Mouse (Mus musculus): ENCODE data around the gene Slc16a9. TPM values are rescaled to one million over a fixed set of nuclear protein-coding genes. Genes with fewer than 3 reads are reported as not detected.

Slc16a9 gene
- polyA plus RNA-seq, 1 experiment from 2014 or later: 0.47 TPM

DNA sequence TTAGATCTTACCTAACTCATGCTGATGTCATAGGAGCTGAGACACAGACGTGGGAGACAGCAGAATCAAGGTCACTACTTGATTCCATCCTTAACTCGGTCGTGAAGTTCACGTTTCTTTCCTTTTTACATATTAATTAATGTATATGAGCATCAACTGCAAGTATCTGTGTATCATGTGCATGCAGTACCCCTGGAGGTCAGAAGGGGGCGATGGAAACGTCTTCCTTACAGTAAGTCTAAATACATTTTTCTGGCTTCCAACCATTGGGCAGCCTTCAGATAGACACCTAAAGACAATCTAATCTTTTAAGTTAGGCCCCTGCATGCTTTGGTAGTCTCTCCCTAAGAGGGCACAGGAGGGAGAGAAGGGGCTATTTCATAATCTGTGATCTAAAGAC lies 58.3 kb downstream of the Slc16a9 start:
- no peaks in the 10 kb centered on the region for H3K27me3 ChIP-seq (ENCODE audit: control insufficient read depth, insufficient read depth, low read length)
- H3K9ac ChIP-seq (ENCODE audit: low read length): no peak overlapping the region
- ATAC-seq (replicated peaks; ENCODE audit: extremely low read depth, insufficient read depth, low FRiP score): no peak
- no peak overlapping the region for H3K27ac ChIP-seq (ENCODE audit: low read length)
- H3K4me3 ChIP-seq (ENCODE audit: low read length): no peak overlapping the region
- no peak overlapping the region for H3K4me2 ChIP-seq (ENCODE audit: low read depth, low read length)
- H3K9me3 ChIP-seq (replicated peaks; ENCODE audit: control insufficient read depth, low read length): no peaks in the 10 kb centered on the region; the same call in 1 of the 2 replicates
- WGBS: 78% methylated on average over 6 of the region's 6 CpGs
- no peaks in the 10 kb centered on the region for H3K4me1 ChIP-seq (ENCODE audit: control insufficient read depth, insufficient read depth, low read length)
- no peaks in the 10 kb centered on the region for H3K36me3 ChIP-seq (ENCODE audit: control insufficient read depth, insufficient read depth)

DNA sequence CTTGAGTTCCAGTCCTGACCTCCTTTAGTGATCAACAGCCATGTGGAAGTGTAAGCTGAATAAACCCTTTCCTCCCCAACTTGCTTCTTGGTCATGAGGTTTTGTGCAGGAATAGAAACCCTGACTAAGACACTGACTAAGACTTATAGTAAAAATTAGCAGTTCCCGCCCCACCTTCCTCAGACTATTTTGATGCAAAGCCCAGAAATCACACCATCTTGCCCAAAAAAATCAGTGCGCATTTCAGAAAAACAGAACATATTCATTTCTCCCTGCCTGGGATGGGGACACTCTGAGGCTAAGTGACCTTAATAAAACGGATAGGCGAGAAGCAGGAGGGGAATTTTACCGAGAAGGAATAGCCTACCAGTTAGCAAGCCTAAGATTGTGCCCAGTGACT lies 60.8 kb downstream of the Slc16a9 start:
- Histone ChIP-seq H3K9me3 (replicated peaks; ENCODE audit: control insufficient read depth, low read length) (no peaks in the 10 kb centered on the region; the same call in 1 of the 2 replicates), H3K9ac (ENCODE audit: low read length) (no peak overlapping the region), H3K27me3 (ENCODE audit: control insufficient read depth, insufficient read depth, low read length) (no peaks in the 10 kb centered on the region), H3K4me3 (ENCODE audit: low read length) (no peak overlapping the region), H3K36me3 (ENCODE audit: control insufficient read depth, insufficient read depth) (no peaks in the 10 kb centered on the region), H3K27ac (ENCODE audit: low read length) (no peak overlapping the region), H3K4me1 (ENCODE audit: control insufficient read depth, insufficient read depth, low read length) (no peaks in the 10 kb centered on the region), H3K4me2 (ENCODE audit: low read depth, low read length) (no peak overlapping the region)
- 67% methylated on average over 5 of the region's 5 CpGs for WGBS
- ATAC-seq (replicated peaks; ENCODE audit: extremely low read depth, insufficient read depth, low FRiP score): no peak

DNA sequence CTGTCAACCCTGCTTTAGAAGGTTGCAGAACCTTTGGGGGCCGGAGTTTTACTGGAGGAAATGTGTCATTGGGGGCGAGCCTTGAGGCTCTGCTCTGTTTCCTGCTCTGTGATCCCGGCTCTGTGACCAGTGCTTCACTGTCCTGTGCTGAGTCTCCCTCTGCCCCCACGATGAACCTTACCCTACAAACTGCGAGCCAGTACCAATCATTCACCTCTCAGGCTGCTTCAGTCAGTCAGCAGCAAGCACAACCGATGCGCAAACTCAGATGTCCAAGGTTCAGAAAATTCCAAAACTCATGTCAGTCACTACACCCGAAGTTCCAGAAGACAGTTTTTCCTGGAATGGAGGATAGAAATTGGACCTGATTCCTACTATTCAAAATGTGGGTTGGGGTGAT lies 64.5 kb downstream of the Slc16a9 start:
- H3K9me3 ChIP-seq (replicated peaks; ENCODE audit: control insufficient read depth, low read length): no peaks in the 10 kb centered on the region
- WGBS: 83% methylated on average over 8 of the region's 8 CpGs
- H3K27ac ChIP-seq (ENCODE audit: low read length): no peak overlapping the region
- H3K9ac ChIP-seq (ENCODE audit: low read length): no peak overlapping the region
- no peak overlapping the region for H3K4me3 ChIP-seq (ENCODE audit: low read length)
- H3K4me1 ChIP-seq (ENCODE audit: control insufficient read depth, insufficient read depth, low read length): no peaks in the 10 kb centered on the region
- no peaks in the 10 kb centered on the region for H3K27me3 ChIP-seq (ENCODE audit: control insufficient read depth, insufficient read depth, low read length)
- ATAC-seq (replicated peaks; ENCODE audit: extremely low read depth, insufficient read depth, low FRiP score): no peak
- no peaks in the 10 kb centered on the region for H3K36me3 ChIP-seq (ENCODE audit: control insufficient read depth, insufficient read depth)
- no peak overlapping the region for H3K4me2 ChIP-seq (ENCODE audit: low read depth, low read length)

DNA sequence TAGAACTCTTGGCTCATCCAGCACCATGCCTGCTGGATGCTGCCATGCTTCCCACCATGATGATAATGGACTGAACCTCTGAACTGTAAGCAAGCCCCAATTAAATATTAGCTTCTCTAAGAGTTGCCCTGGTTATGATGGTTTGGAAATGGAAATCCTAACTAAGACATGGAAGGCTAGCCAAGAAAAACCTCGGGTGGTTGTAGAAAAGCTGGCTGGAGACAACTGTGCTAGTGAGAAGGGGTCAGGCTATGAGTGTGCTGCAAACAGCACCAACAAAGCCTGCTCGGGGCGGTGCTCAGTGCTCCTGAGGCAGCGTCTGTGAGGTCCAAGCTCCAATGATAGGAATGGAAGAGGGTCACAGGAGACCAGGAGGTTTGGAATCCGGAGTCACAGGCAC lies 65.7 kb downstream of the Slc16a9 start:
- no peaks in the 10 kb centered on the region for H3K36me3 ChIP-seq (ENCODE audit: control insufficient read depth, insufficient read depth)
- H3K27ac ChIP-seq (ENCODE audit: low read length): no peak overlapping the region
- H3K4me1 ChIP-seq (ENCODE audit: control insufficient read depth, insufficient read depth, low read length): no peaks in the 10 kb centered on the region
- no peak overlapping the region for H3K9ac ChIP-seq (ENCODE audit: low read length)
- no peak overlapping the region for H3K4me2 ChIP-seq (ENCODE audit: low read depth, low read length)
- 0 out of 2 replicates have a peak, but pooled peaks cover 2% of the 10 kb centered on the region for H3K27me3 ChIP-seq (ENCODE audit: control insufficient read depth, insufficient read depth, low read length)
- no peak overlapping the region for H3K4me3 ChIP-seq (ENCODE audit: low read length)
- H3K9me3 ChIP-seq (replicated peaks; ENCODE audit: control insufficient read depth, low read length): no peaks in the 10 kb centered on the region
- ATAC-seq (replicated peaks; ENCODE audit: extremely low read depth, insufficient read depth, low FRiP score): no peak
- 78% methylated on average over 5 of the region's 5 CpGs for WGBS

DNA sequence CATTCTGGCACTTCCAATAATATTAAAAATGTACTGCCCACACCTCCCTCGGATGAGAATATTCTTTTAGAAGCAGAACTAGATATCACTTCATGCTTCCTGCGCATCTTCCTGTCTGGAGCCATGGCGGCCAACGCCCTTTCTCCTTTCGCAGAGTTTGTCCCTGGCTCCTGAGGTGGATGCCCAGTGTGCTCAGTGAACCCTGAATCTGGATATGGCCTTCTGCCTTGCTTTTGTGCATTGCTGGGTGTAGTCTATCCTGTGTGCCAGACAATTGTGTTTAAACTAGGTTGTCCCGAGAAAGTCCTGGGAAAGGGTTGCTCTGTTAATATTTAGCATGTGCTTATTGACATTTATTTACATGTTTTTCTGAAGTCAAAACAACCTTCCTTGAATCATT lies 71.0 kb downstream of the Slc16a9 start:
- H3K4me3 ChIP-seq (ENCODE audit: low read length): no peak overlapping the region
- H3K4me1 ChIP-seq (ENCODE audit: control insufficient read depth, insufficient read depth, low read length): no peaks in the 10 kb centered on the region
- no peaks in the 10 kb centered on the region for H3K36me3 ChIP-seq (ENCODE audit: control insufficient read depth, insufficient read depth)
- H3K4me2 ChIP-seq (ENCODE audit: low read depth, low read length): no peak overlapping the region
- 88% methylated on average over 6 of the region's 6 CpGs for whole genome bisulfite sequencing
- H3K27me3 ChIP-seq (ENCODE audit: control insufficient read depth, insufficient read depth, low read length): 0 out of 2 replicates have a peak, but pooled peaks cover 2% of the 10 kb centered on the region
- ATAC-seq (replicated peaks; ENCODE audit: extremely low read depth, insufficient read depth, low FRiP score): no peak
- no peak overlapping the region for H3K27ac ChIP-seq (ENCODE audit: low read length)
- no peak overlapping the region for H3K9ac ChIP-seq (ENCODE audit: low read length)
- no peaks in the 10 kb centered on the region for H3K9me3 ChIP-seq (replicated peaks; ENCODE audit: control insufficient read depth, low read length)

DNA sequence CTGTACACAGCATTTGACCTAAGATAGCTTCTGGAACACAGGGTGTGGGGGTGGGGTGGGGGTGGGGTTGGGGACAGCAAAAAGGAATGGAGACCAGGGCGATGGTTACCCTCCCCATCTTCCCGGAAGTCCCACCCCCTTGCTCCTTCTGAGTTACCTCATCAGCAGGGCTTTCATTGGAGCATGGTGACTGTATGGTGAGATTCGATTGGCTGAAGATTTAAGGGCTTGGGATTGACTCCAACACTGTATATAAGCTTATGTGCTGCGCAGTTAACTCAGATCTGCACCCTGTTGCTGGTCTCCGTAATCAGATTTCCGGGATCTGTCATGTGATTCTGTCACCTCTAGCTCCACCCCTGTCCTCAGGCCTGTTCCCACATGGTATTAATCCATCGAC lies 72.0 kb downstream of the Slc16a9 start:
- no peak for ATAC-seq (replicated peaks; ENCODE audit: extremely low read depth, insufficient read depth, low FRiP score)
- Histone ChIP-seq H3K9ac (ENCODE audit: low read length) (no peak overlapping the region), H3K9me3 (replicated peaks; ENCODE audit: control insufficient read depth, low read length) (no peaks in the 10 kb centered on the region), H3K27me3 (ENCODE audit: control insufficient read depth, insufficient read depth, low read length) (0 out of 2 replicates have a peak, but pooled peaks cover 2% of the 10 kb centered on the region), H3K4me1 (ENCODE audit: control insufficient read depth, insufficient read depth, low read length) (no peaks in the 10 kb centered on the region), H3K27ac (ENCODE audit: low read length) (no peak overlapping the region), H3K4me2 (ENCODE audit: low read depth, low read length) (no peak overlapping the region), H3K36me3 (ENCODE audit: control insufficient read depth, insufficient read depth) (no peaks in the 10 kb centered on the region), H3K4me3 (ENCODE audit: low read length) (no peak overlapping the region)
- 75% methylated on average over 7 of the region's 7 CpGs for WGBS

DNA sequence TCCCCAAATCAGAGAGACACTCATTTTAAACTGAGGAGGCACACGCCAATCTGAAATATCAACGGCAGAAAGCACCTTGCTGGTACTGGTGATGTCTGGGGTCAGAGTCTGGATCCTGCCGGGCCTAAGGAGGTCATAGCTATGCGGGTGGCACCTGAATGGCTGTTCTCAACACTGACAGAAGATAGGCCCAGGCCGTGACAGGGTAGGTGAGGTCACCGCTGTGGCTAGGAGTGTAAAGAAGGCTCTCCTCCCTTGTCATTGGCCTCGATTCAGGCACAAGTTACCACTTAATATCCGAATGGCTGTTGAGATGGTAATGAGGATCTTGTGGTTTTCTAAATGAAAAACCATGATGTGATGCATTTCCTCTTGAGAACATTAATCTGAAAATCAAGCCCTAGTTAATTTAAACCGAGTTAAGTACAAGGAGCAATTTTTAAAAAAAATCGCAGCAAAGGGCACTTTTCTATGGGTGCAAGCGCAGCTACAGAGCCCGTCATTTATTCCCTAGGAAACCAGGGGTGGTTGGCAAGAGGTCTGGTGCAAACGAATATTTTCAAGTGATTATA lies 72.6 kb downstream of the Slc16a9 start:
- Histone ChIP-seq H3K9ac (ENCODE audit: low read length) (no peak overlapping the region), H3K4me2 (ENCODE audit: low read depth, low read length) (no peak overlapping the region), H3K36me3 (ENCODE audit: control insufficient read depth, insufficient read depth) (no peaks in the 10 kb centered on the region), H3K4me1 (ENCODE audit: control insufficient read depth, insufficient read depth, low read length) (no peaks in the 10 kb centered on the region), H3K27ac (ENCODE audit: low read length) (no peak overlapping the region), H3K4me3 (ENCODE audit: low read length) (no peak overlapping the region), H3K9me3 (replicated peaks; ENCODE audit: control insufficient read depth, low read length) (no peaks in the 10 kb centered on the region), H3K27me3 (ENCODE audit: control insufficient read depth, insufficient read depth, low read length) (0 out of 2 replicates have a peak, but pooled peaks cover 2% of the 10 kb centered on the region)
- ATAC-seq (replicated peaks; ENCODE audit: extremely low read depth, insufficient read depth, low FRiP score): no peak
- 76% methylated on average over 13 of the region's 13 CpGs for WGBS

DNA sequence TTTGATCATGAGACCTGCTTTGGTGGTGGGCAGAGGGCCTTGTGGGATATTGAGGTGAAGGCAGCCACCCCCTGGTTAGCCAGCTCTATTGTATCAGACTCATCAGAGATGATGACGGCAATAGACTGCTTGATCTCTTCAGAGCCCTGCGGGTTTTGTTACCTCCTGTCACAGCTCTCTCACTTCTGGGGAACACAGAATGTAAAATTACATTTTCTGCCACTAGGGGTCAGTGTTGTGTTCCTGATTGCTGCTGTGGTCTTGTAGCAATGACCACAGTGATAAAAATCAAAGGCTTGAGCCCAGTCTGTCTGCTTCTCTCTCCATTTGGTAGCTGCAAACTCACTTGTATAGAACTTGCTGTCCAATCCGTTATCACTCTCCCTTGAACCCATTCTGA lies 73.7 kb downstream of the Slc16a9 start:
- Histone ChIP-seq H3K9ac (ENCODE audit: low read length) (no peak overlapping the region), H3K4me1 (ENCODE audit: control insufficient read depth, insufficient read depth, low read length) (no peaks in the 10 kb centered on the region), H3K4me2 (ENCODE audit: low read depth, low read length) (no peak overlapping the region), H3K27ac (ENCODE audit: low read length) (no peak overlapping the region), H3K36me3 (ENCODE audit: control insufficient read depth, insufficient read depth) (no peaks in the 10 kb centered on the region), H3K27me3 (ENCODE audit: control insufficient read depth, insufficient read depth, low read length) (0 out of 2 replicates have a peak, but pooled peaks cover 2% of the 10 kb centered on the region), H3K4me3 (ENCODE audit: low read length) (no peak overlapping the region), H3K9me3 (replicated peaks; ENCODE audit: control insufficient read depth, low read length) (no peaks in the 10 kb centered on the region)
- ATAC-seq (replicated peaks; ENCODE audit: extremely low read depth, insufficient read depth, low FRiP score): no peak
- WGBS: 8% methylated on average over 3 of the region's 3 CpGs

DNA sequence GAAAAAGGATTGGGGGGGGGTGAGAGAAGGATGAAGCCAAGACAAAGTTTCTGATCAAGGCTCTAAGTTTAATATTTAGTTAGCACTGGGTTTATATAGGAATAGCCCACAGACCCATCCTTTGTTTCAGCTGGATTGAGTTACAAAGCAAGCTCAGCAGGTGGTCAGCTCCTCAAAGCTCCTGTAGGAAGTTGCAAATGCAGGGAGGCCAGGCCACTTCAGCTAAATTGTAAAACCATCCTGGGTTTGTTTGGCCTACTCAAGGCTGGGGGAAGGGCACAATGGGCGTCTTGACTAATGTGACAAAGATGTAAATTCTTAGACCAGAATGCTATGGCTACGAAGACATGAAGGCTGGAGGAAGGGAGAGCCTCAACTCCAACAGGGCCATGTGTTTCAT lies 80.6 kb downstream of the Slc16a9 start:
- no peaks in the 10 kb centered on the region for H3K4me1 ChIP-seq (ENCODE audit: control insufficient read depth, insufficient read depth, low read length)
- no peak for ATAC-seq (replicated peaks; ENCODE audit: extremely low read depth, insufficient read depth, low FRiP score)
- WGBS: 45% methylated on average over 2 of the region's 2 CpGs

More for the DNA sequence above, 80.6 kb downstream of the Slc16a9 start:
- no peak overlapping the region for H3K27ac ChIP-seq (ENCODE audit: low read length)
- no peaks in the 10 kb centered on the region for H3K27me3 ChIP-seq (ENCODE audit: control insufficient read depth, insufficient read depth, low read length)
- no peak overlapping the region for H3K4me3 ChIP-seq (ENCODE audit: low read length)
- peaks cover 3% of the 10 kb centered on the region; the same call in 1 of the 2 replicates for H3K9me3 ChIP-seq (replicated peaks; ENCODE audit: control insufficient read depth, low read length)
- H3K36me3 ChIP-seq (ENCODE audit: control insufficient read depth, insufficient read depth): no peaks in the 10 kb centered on the region
- no peak overlapping the region for H3K9ac ChIP-seq (ENCODE audit: low read length)
- no peak overlapping the region for H3K4me2 ChIP-seq (ENCODE audit: low read depth, low read length)

Measured in heart, embryonic 16.5 days (tissue).